Comparison of ENCODE assay signal across 7 mouse cellular contexts in genomic region chr5:33819876-33820732, GRCm38 (mm10). TPM values are rescaled to one million over a fixed set of nuclear protein-coding genes. Genes with fewer than 3 reads are reported as not detected.
DNase-seq lines count a peak whose midpoint lies in the region; ATAC-seq lines count a peak whose summit lies in the region.

Gene Nsd2, plus strand, starts transcription at chr5:33820725.

- WGBS in embryonic facial prominence, embryonic 10.5 days: 2% methylated on average over 136 of the region's 136 CpGs
- WGBS in limb, embryonic 11.5 days: 0% methylated on average over 102 of the region's 136 CpGs
- under 1% methylated on average over 105 of the region's 136 CpGs for WGBS in midbrain, embryonic 14.5 days

- H3K4me2 ChIP-seq in limb, embryonic 11.5 days (ENCODE audit: low read depth, severe bottlenecking): peak within 1 kb of the TSS; percentile 68
- H3K4me2 ChIP-seq in midbrain, embryonic 14.5 days (ENCODE audit: low read length): peak within 1 kb of the TSS; percentile 85

- H3K9ac ChIP-seq in limb, embryonic 11.5 days (ENCODE audit: low read length): peak within 1 kb of the TSS; percentile 99
- H3K9ac ChIP-seq in midbrain, embryonic 14.5 days (replicated peaks; ENCODE audit: low read length): peak within 1 kb of the TSS; percentile 99

- H3K36me3 ChIP-seq in embryonic facial prominence, embryonic 10.5 days (replicated peaks): peaks cover 16% of the 10 kb centered on the region
- no peaks in the 10 kb centered on the region for H3K36me3 ChIP-seq in limb, embryonic 11.5 days (ENCODE audit: control insufficient read depth, insufficient read depth, low read length)
- H3K36me3 ChIP-seq in midbrain, embryonic 14.5 days (ENCODE audit: control insufficient read depth, insufficient read depth, low read length): 0 out of 2 replicates have a peak, but pooled peaks cover 5% of the 10 kb centered on the region

- H3K27ac ChIP-seq in embryonic facial prominence, embryonic 10.5 days (replicated peaks): peak within 1 kb of the TSS; percentile 100
- H3K27ac ChIP-seq in limb, embryonic 11.5 days (replicated peaks; ENCODE audit: low read depth, low read length): peak within 1 kb of the TSS; percentile 97
- peak within 1 kb of the TSS; percentile 99 for H3K27ac ChIP-seq in midbrain, embryonic 14.5 days (replicated peaks; ENCODE audit: low read depth, low read length)

- no peaks in the 10 kb centered on the region for H3K9me3 ChIP-seq in embryonic facial prominence, embryonic 10.5 days
- no peaks in the 10 kb centered on the region for H3K9me3 ChIP-seq in limb, embryonic 11.5 days (ENCODE audit: control insufficient read depth, low read length)
- no peaks in the 10 kb centered on the region for H3K9me3 ChIP-seq in midbrain, embryonic 14.5 days (ENCODE audit: control insufficient read depth, low read length)

- H3K4me3 ChIP-seq in embryonic facial prominence, embryonic 10.5 days: peak within 1 kb of the TSS; percentile 99
- H3K4me3 ChIP-seq in limb, embryonic 11.5 days (ENCODE audit: low read depth, low read length): peak within 1 kb of the TSS; percentile 99
- peak within 1 kb of the TSS; percentile 99 for H3K4me3 ChIP-seq in midbrain, embryonic 14.5 days (replicated peaks; ENCODE audit: low read depth, low read length)

- DNase-seq in adrenal gland, postnatal 10 days: peak; percentile 93
- DNase-seq in embryonic facial prominence, embryonic 10.5 days (ENCODE audit: low spot score): peak; percentile 91
- peak; percentile 89 for DNase-seq in kidney, adult 18-20 months
- peak; percentile 86 for DNase-seq in limb, embryonic 11.5 days (ENCODE audit: low spot score)
- peak; percentile 99 for DNase-seq in midbrain, embryonic 14.5 days
- DNase-seq in spleen, adult 18-20 months: peak; percentile 73 to 82

- no peaks in the 10 kb centered on the region for H3K27me3 ChIP-seq in embryonic facial prominence, embryonic 10.5 days (replicated peaks; ENCODE audit: low read depth, poor library complexity, severe bottlenecking)
- H3K27me3 ChIP-seq in limb, embryonic 11.5 days (ENCODE audit: control insufficient read depth, insufficient read depth, low read length): no peaks in the 10 kb centered on the region
- H3K27me3 ChIP-seq in midbrain, embryonic 14.5 days (ENCODE audit: control insufficient read depth, insufficient read depth, low read length): no peaks in the 10 kb centered on the region

- H3K4me1 ChIP-seq in embryonic facial prominence, embryonic 10.5 days: peaks cover 58% of the 10 kb centered on the region
- peaks cover 7% of the 10 kb centered on the region; the same call in 1 of the 2 replicates for H3K4me1 ChIP-seq in limb, embryonic 11.5 days (ENCODE audit: control insufficient read depth, insufficient read depth, low read length)
- peaks cover 39% of the 10 kb centered on the region for H3K4me1 ChIP-seq in midbrain, embryonic 14.5 days (ENCODE audit: control insufficient read depth, insufficient read depth, low read length)

- peak; percentile 66 for ATAC-seq in granulocyte monocyte progenitor cell, adult 5-6 weeks (replicated peaks; ENCODE audit: poor library complexity, severe bottlenecking)
- peak; percentile 80 for ATAC-seq in limb, embryonic 11.5 days (ENCODE audit: insufficient number of reproducible peaks, low FRiP score, low TSS enrichment, low read depth)
- peak; percentile 91 for ATAC-seq in midbrain, embryonic 14.5 days (ENCODE audit: low FRiP score, low TSS enrichment)

RNA-seq across cellular contexts. Expression of gene Nsd2, which starts in this region (rescaled TPM):
- total RNA-seq in adrenal gland, postnatal 10 days (2021): 10 to 100 TPM; 54.3 to 71.7 TPM
- polyA plus RNA-seq in embryonic facial prominence, embryonic 10.5 days (2016; fragmentation: Nextera tagmentation; extraction: Ambion mirVana): 77.2 and 91.2 TPM in 2 replicates
- total RNA-seq in granulocyte monocyte progenitor cell, adult 5-6 weeks (2014; fragmentation: Nextera tagmentation): 108 and 109 TPM in 2 replicates
- 108 and 136 TPM in 2 replicates for total RNA-seq in granulocyte monocyte progenitor cell, adult 5-6 weeks (2017)
- 78.7 and 81.0 TPM in 2 replicates for polyA plus RNA-seq in limb, embryonic 11.5 days (2014; fragmentation: Nextera tagmentation; extraction: Ambion mirVana)
- polyA plus RNA-seq in midbrain, embryonic 14.5 days (2014; fragmentation: Nextera tagmentation; extraction: Ambion mirVana): 91.3 and 119 TPM in 2 replicates

Comparison
In these comparisons a context has a peak if more than half of its experiments do, and no peak if none do; other contexts are left out.
1. Peak in every context shown above with its lines: DNase-seq, ATAC-seq, H3K4me3 ChIP-seq and H3K27ac ChIP-seq.